Mouse (Mus musculus): Measurements from ENCODE around the gene Ceacam16. TPM values are rescaled to one million over a fixed set of nuclear protein-coding genes. Genes with fewer than 3 reads are reported as not detected.

Ceacam16 gene
- total and polyA plus RNA-seq, 3 experiments = 0.12 to 0.18 TPM; not detected in 1

DNA sequence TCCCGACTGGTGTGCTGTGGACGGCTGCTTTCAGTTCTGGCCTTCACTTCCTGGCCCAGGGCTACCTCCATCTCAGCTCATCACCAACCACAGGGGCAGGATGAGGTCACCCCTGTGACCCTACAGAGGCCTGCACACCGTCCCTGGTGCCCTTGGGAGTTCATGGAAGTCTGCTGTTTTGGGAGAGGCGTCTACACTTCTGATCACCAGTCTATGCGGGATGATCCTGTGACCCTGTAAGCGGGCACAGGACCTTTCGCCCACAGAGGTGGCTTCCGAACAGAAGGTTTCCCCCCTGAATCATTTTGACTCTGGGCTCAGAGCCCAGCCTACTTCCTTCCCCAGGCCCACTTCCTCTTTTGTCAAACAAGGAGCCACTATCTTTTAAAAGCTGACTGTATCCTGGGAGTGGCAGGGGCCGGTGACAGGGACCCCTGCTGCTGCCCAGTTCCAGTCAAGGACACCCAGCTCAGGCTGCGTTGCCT is 10.1 kb upstream of the Ceacam16 start (continued):
- peak; percentile 33; the same call in 1 of the 2 replicates for TF ChIP-seq NELFE (IDR thresholded peaks at IDR 0.05; ENCODE audit: low read depth, low read length)
- TF ChIP-seq RCOR1 (IDR thresholded peaks at IDR 0.05; ENCODE audit: low read depth, low read length) = peak; percentile 67

GRCm38 (mm10) chr7:19867751-19868399 is 6.8 kb upstream of the Ceacam16 start:
- Histone ChIP-seq H3K79me2 (ENCODE audit: control insufficient read depth, insufficient read depth, low read length, poor library complexity) (no peaks in the 10 kb centered on the region), H3K4me1 (ENCODE audit: control insufficient read depth in 1 of 2, insufficient read depth in 2 of 2, low read length in 2 of 2) (peaks cover 0 to 17% of the 10 kb centered on the region in 2 experiments), H3K4me3 (ENCODE audit: control insufficient read depth in 1 of 2, insufficient read depth in 1 of 2, low read depth in 2 of 2, low read length in 2 of 2) (no peak overlapping the region), H3K27ac (ENCODE audit: control insufficient read depth, low read depth, low read length) (no peak overlapping the region), H3K36me3 (ENCODE audit: control insufficient read depth in 1 of 2, insufficient read depth in 2 of 2, low read length in 2 of 2) (peaks cover 0 to 10% of the 10 kb centered on the region in 2 experiments; a peak in 2 of 4 replicates), H3K27me3 (ENCODE audit: control insufficient read depth in 1 of 2, insufficient read depth in 2 of 2, low read length in 2 of 2) (no peaks in the 10 kb centered on the region; a peak in 1 of 4 replicates), H3K9me3 (replicated peaks; ENCODE audit: insufficient read depth, low read length) (no peaks in the 10 kb centered on the region), H3K9ac (ENCODE audit: control insufficient read depth, low read depth, low read length, poor library complexity, severe bottlenecking) (no peak overlapping the region)
- DNase-seq (ENCODE audit: low read depth, low spot score) = peak; percentile 17
- TF ChIP-seq POLR2AphosphoS2 (IDR thresholded peaks at IDR 0.05; ENCODE audit: low read length) = no peak
- TF ChIP-seq USF2 (IDR thresholded peaks at IDR 0.05; ENCODE audit: borderline replicate concordance in 1 of 2, insufficient read depth in 1 of 2, low read depth in 1 of 2, low read length in 2 of 2) = no peak
- TF ChIP-seq JUND (IDR thresholded peaks at IDR 0.05; ENCODE audit: low read depth, low read length) = no peak
- TF ChIP-seq CHD2 (IDR thresholded peaks at IDR 0.05; ENCODE audit: low read length) = no peak
- TF ChIP-seq ZNF384 (IDR thresholded peaks at IDR 0.05; ENCODE audit: low read depth, low read length) = no peak
- no peak for TF ChIP-seq NELFE (IDR thresholded peaks at IDR 0.05; ENCODE audit: low read depth, low read length)
- no peak for TF ChIP-seq KAT2A (conservative IDR thresholded peaks at IDR 0.05; ENCODE audit: low read depth, low read length)
- no peak for TF ChIP-seq MAZ (IDR thresholded peaks at IDR 0.05; ENCODE audit: low read depth, low read length)
- no peak for TF ChIP-seq RCOR1 (IDR thresholded peaks at IDR 0.05; ENCODE audit: low read depth, low read length)
- no peak for TF ChIP-seq TCF12 (IDR thresholded peaks at IDR 0.05; ENCODE audit: low read depth, low read length)
- no peak for TF ChIP-seq ELF1 (IDR thresholded peaks at IDR 0.05; ENCODE audit: low read depth, low read length)
- TF ChIP-seq NRF1 (IDR thresholded peaks at IDR 0.05; ENCODE audit: insufficient read depth, low read depth, low read length, poor library complexity, severe bottlenecking) = no peak
- no peak for TF ChIP-seq MAFK (IDR thresholded peaks at IDR 0.05; ENCODE audit: borderline replicate concordance, low read depth, low read length)
- TF ChIP-seq E2F4 (IDR thresholded peaks at IDR 0.05; ENCODE audit: borderline replicate concordance, low read depth, low read length) = no peak
- TF ChIP-seq SMC3 (IDR thresholded peaks at IDR 0.05; ENCODE audit: low read depth, low read length) = no peak
- no peak for TF ChIP-seq CTCF (IDR thresholded peaks at IDR 0.05 in 2 of 3, conservative IDR thresholded peaks at IDR 0.05 in 1 of 3; ENCODE audit: control insufficient read depth in 1 of 3, insufficient read depth in 1 of 3, low read depth in 2 of 3, low read length in 3 of 3, poor library complexity in 1 of 3, severe bottlenecking in 1 of 3)
- TF ChIP-seq GABPA (IDR thresholded peaks at IDR 0.05; ENCODE audit: low read depth, low read length) = no peak
- no peak for TF ChIP-seq TAL1 (IDR thresholded peaks at IDR 0.05; ENCODE audit: low read length)
- no peak for TF ChIP-seq MXI1 (IDR thresholded peaks at IDR 0.05; ENCODE audit: low read depth, low read length)
- no peak for TF ChIP-seq EP300 (IDR thresholded peaks at IDR 0.05; ENCODE audit: low read depth in 1 of 2, low read length in 2 of 2)
